Mouse (Mus musculus) limb, embryonic 15.5 days (tissue): ENCODE data around the gene Mical3. TPM values are rescaled to one million over a fixed set of nuclear protein-coding genes. Genes with fewer than 3 reads are reported as not detected.

Experiments used
- ATAC-seq: fragments of 200-750 bp; cut with Nextera tagmentation; 2 replicates; pipeline ENCODE4 v1.8.0; 2017; ENCODE audit warnings: low read depth, moderate TSS enrichment; ENCODE audit not compliant: insufficient number of reproducible peaks, low FRiP score, low TSS enrichment
- H3K27ac ChIP-seq: fragments of 300-500 bp; sonication (generic); 2 replicates; pipeline ENCODE4 v1.5.1; 2015; ENCODE audit warnings: moderate library complexity, mild to moderate bottlenecking, inconsistent platforms
- H3K27me3 ChIP-seq: fragments of 300-500 bp; sonication (generic); 2 replicates; pipeline ENCODE4 v1.6.1; 2015; ENCODE audit warnings: inconsistent platforms
- H3K36me3 ChIP-seq: fragments of 300-500 bp; sonication (generic); 2 replicates; pipeline ENCODE4 v1.6.1; 2015; ENCODE audit warnings: inconsistent platforms
- H3K4me1 ChIP-seq: fragments of 300-500 bp; sonication (generic); 2 replicates; pipeline ENCODE4 v1.6.1; 2015; ENCODE audit warnings: inconsistent platforms
- H3K4me2 ChIP-seq: fragments of 300-500 bp; sonication (generic); 2 replicates; pipeline ENCODE4 v1.6.1; 2015; ENCODE audit warnings: mild to moderate bottlenecking, inconsistent platforms
- H3K4me3 ChIP-seq: fragments of 300-500 bp; sonication (generic); 2 replicates; pipeline ENCODE4 v1.5.1; 2015; ENCODE audit warnings: mild to moderate bottlenecking, inconsistent platforms
- H3K9ac ChIP-seq: fragments of 300-500 bp; sonication (generic); 2 replicates; pipeline ENCODE4 v1.6.1; 2015; ENCODE audit warnings: inconsistent platforms
- H3K9me3 ChIP-seq: fragments of 300-500 bp; sonication (generic); 2 replicates; pipeline ENCODE4 v1.6.1; 2016; ENCODE audit warnings: inconsistent platforms
- WGBS: fragments of 180-500 bp; shearing (Covaris S2); methylation state at CpG from one replicate; pipeline ENCODE4 v1.1.7; 2015; 5-methylcytosine and 5-hydroxymethylcytosine counted together
- polyA plus RNA-seq: library from polyadenylated mRNA; unstranded; fragments of >200 nt; fragmentation: Nextera tagmentation; extraction: Ambion mirVana; gene quantifications from 2 replicates; pipeline ENCODE4 v1.2.1, GENCODE M21; 2015

The Mical3 gene
- polyA plus RNA-seq, 1 experiment from 2014 or later, result 9.7 TPM

- Histone ChIP-seq H3K36me3 (no peaks in the 10 kb centered on the region), H3K27ac (no peak overlapping the region), H3K27me3 (no peaks in the 10 kb centered on the region), H3K4me2 (no peak overlapping the region), H3K9me3 (no peaks in the 10 kb centered on the region), H3K4me3 (no peak overlapping the region), H3K9ac (no peak overlapping the region), H3K4me1 (peaks cover 19% of the 10 kb centered on the region)
- WGBS, result 83% methylated on average over 9 of the region's 9 CpGs
- ATAC-seq, result no peak
Observed at GRCm38 (mm10) chr6:121070584-121071230, 60.1 kb downstream of the Mical3 start.

DNA sequence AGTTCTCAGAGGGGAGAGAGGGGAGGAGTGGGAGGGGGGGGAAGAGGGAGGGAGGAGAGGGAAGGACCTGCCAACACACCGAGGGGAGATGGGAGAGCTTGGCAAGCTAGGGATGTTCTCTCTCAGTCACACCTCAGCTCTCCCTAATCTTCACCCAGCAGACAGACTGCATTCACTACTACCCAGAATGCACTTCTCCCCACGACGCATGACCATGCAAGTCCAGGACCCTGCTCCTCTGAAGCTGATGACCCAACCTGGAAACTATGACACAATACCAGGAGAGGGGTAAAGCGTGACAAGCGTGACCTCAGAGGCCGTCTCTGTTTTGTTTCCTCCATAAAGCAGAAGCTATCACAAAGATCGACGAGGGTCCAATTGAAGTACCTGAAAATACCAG lies 61.6 kb downstream of the Mical3 start:
- no peak for ATAC-seq
- 68% methylated on average over 8 of the region's 8 CpGs for WGBS
- H3K4me1 ChIP-seq, result peaks cover 30% of the 10 kb centered on the region

DNA sequence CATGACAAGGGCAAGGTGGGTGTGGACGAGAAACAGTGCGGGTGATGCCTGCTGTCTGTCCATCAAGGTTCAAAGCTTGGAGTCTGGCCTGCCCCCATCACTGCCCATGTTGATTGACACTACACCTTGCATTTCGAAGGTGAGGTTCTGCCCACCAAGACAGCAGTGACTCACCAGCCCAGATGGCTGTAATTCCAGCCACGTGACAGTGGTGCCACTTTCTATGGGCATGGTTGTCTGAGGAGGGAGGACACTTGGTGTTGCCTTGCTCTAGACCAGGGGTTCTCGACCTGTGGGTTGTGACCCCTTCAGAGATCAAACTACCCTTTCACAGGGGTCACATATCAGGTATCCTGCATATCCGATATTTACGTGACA lies 62.7 kb downstream of the Mical3 start:
- Histone ChIP-seq H3K4me1 (peaks cover 35% of the 10 kb centered on the region), H3K36me3 (no peaks in the 10 kb centered on the region), H3K4me3 (no peak overlapping the region), H3K4me2 (no peak overlapping the region), H3K9me3 (no peaks in the 10 kb centered on the region), H3K27me3 (no peaks in the 10 kb centered on the region), H3K27ac (no peak overlapping the region), H3K9ac (no peak overlapping the region)
- WGBS, result 79% methylated on average over 7 of the region's 7 CpGs
- ATAC-seq, result no peak

More for the DNA sequence above, 61.6 kb downstream of the Mical3 start:
- no peak overlapping the region for H3K27ac ChIP-seq
- no peak overlapping the region for H3K9ac ChIP-seq
- no peaks in the 10 kb centered on the region for H3K9me3 ChIP-seq
- no peaks in the 10 kb centered on the region for H3K36me3 ChIP-seq
- no peak overlapping the region for H3K4me2 ChIP-seq
- no peaks in the 10 kb centered on the region for H3K27me3 ChIP-seq
- no peak overlapping the region for H3K4me3 ChIP-seq

DNA sequence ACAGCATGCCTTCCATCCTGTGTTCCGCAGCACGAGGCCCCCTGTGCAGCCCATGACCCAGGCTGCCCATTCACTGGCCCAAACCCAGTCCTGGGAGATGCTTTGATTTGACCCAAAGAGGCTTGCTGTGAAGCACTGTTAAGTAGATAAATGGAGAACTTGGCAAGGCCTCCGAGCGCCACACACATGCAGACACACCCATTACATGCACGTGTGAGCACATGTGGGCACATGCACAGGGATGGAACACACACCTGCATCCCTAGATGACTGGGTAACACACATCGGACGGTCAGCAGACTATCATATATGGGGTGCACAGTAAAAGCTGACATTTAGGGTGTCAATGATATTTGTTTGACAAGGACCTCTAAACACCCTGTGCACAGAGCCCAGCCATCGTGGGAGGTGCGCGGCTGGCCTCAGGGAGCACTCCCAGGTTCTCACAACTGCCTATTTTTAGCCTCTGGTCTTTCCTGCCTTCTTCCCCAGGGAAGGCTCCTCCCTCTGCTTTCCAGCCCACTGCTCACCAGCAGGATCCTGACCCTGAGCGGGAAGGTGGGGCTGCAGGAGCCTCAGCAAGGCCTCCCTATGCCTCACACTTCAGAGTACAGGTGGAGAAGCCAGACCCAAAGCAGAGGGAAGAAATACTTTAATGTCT lies 63.2 kb downstream of the Mical3 start:
- H3K4me3 ChIP-seq, result no peak overlapping the region
- H3K36me3 ChIP-seq, result no peaks in the 10 kb centered on the region

GRCm38 (mm10) chr6:121066761-121067160 lies 64.0 kb downstream of the Mical3 start:
- no peak overlapping the region for H3K27ac ChIP-seq
- 59% methylated on average over 6 of the region's 6 CpGs for WGBS
- H3K9ac ChIP-seq, result no peak overlapping the region
- H3K4me1 ChIP-seq, result peaks cover 35% of the 10 kb centered on the region
- H3K36me3 ChIP-seq, result no peaks in the 10 kb centered on the region
- no peaks in the 10 kb centered on the region for H3K27me3 ChIP-seq
- no peak overlapping the region for H3K4me3 ChIP-seq
- H3K4me2 ChIP-seq, result no peak overlapping the region
- no peaks in the 10 kb centered on the region for H3K9me3 ChIP-seq
- no peak for ATAC-seq

More for the DNA sequence above, 63.2 kb downstream of the Mical3 start:
- Histone ChIP-seq H3K27ac (no peak overlapping the region), H3K4me1 (peaks cover 35% of the 10 kb centered on the region), H3K4me2 (no peak overlapping the region), H3K9me3 (no peaks in the 10 kb centered on the region), H3K27me3 (no peaks in the 10 kb centered on the region), H3K9ac (no peak overlapping the region)
- WGBS, result 66% methylated on average over 11 of the region's 11 CpGs
- no peak for ATAC-seq

GRCm38 (mm10) chr6:121064356-121065015 lies 66.3 kb downstream of the Mical3 start:
- H3K4me1 ChIP-seq, result peaks cover 35% of the 10 kb centered on the region

GRCm38 (mm10) chr6:121063771-121064170 lies 67.0 kb downstream of the Mical3 start:
- Histone ChIP-seq H3K4me1 (peaks cover 35% of the 10 kb centered on the region), H3K4me2 (no peak overlapping the region), H3K36me3 (no peaks in the 10 kb centered on the region), H3K27me3 (no peaks in the 10 kb centered on the region), H3K9ac (no peak overlapping the region), H3K27ac (no peak overlapping the region; the same call in 1 of the 2 replicates), H3K9me3 (no peaks in the 10 kb centered on the region), H3K4me3 (no peak overlapping the region)
- 83% methylated on average over 8 of the region's 8 CpGs for WGBS
- no peak for ATAC-seq

More at GRCm38 (mm10) chr6:121064356-121065015, 66.3 kb downstream of the Mical3 start:
- Histone ChIP-seq H3K27me3 (no peaks in the 10 kb centered on the region), H3K36me3 (no peaks in the 10 kb centered on the region), H3K27ac (peak overlapping the region; percentile 70), H3K9me3 (no peaks in the 10 kb centered on the region), H3K9ac (no peak overlapping the region), H3K4me3 (peak overlapping the region; percentile 21), H3K4me2 (peak overlapping the region; percentile 24; the same call in 1 of the 2 replicates)
- no peak for ATAC-seq
- WGBS, result 38% methylated on average over 17 of the region's 17 CpGs

DNA sequence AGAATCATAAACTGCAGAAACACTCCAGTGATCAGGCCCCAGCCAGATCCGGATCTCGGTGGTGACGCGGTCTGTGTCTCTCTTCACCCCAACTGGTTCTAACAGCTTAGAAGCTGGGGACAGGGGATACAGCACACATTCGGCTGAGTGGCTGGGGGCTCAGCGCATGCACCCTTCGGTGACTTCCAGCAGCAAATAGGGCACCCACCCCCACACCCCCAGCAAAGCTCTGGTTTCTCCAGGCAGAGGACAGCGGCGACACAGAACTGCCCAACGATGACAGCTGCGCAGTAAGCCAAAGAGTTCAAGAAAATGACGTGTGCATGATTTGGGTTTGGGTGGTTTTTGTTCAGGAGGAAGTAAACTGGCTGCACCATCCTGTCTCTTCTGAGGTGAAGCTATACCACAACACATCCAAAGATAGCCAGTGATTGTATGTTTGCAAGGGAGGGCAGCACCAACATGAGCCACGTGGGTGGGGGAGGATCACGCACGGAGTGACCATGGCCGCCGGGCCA lies 67.8 kb downstream of the Mical3 start:
- no peaks in the 10 kb centered on the region for H3K36me3 ChIP-seq
- H3K27me3 ChIP-seq, result no peaks in the 10 kb centered on the region
- no peak overlapping the region for H3K4me2 ChIP-seq
- H3K4me1 ChIP-seq, result peaks cover 27% of the 10 kb centered on the region
- ATAC-seq, result no peak
- WGBS, result 91% methylated on average over 17 of the region's 17 CpGs
- H3K9ac ChIP-seq, result no peak overlapping the region
- H3K9me3 ChIP-seq, result no peaks in the 10 kb centered on the region
- H3K4me3 ChIP-seq, result no peak overlapping the region
- H3K27ac ChIP-seq, result no peak overlapping the region

GRCm38 (mm10) chr6:121058039-121058438 lies 72.8 kb downstream of the Mical3 start:
- no peak overlapping the region for H3K4me2 ChIP-seq
- H3K27me3 ChIP-seq, result no peaks in the 10 kb centered on the region
- peaks cover 21% of the 10 kb centered on the region for H3K4me1 ChIP-seq
- no peak overlapping the region for H3K9ac ChIP-seq
- H3K9me3 ChIP-seq, result no peaks in the 10 kb centered on the region
- H3K27ac ChIP-seq, result no peak overlapping the region
- no peak overlapping the region for H3K4me3 ChIP-seq
- 81% methylated on average over 2 of the region's 2 CpGs for WGBS
- ATAC-seq, result no peak
- no peaks in the 10 kb centered on the region for H3K36me3 ChIP-seq

- 56% methylated on average over 22 of the region's 22 CpGs for WGBS
- ATAC-seq, result no peak
- Histone ChIP-seq H3K27ac (no peak overlapping the region), H3K9ac (no peak overlapping the region), H3K4me2 (no peak overlapping the region), H3K36me3 (no peaks in the 10 kb centered on the region), H3K27me3 (no peaks in the 10 kb centered on the region), H3K4me1 (peaks cover 21% of the 10 kb centered on the region), H3K9me3 (no peaks in the 10 kb centered on the region), H3K4me3 (no peak overlapping the region)
Observed at GRCm38 (mm10) chr6:121057181-121057956, 73.4 kb downstream of the Mical3 start.

DNA sequence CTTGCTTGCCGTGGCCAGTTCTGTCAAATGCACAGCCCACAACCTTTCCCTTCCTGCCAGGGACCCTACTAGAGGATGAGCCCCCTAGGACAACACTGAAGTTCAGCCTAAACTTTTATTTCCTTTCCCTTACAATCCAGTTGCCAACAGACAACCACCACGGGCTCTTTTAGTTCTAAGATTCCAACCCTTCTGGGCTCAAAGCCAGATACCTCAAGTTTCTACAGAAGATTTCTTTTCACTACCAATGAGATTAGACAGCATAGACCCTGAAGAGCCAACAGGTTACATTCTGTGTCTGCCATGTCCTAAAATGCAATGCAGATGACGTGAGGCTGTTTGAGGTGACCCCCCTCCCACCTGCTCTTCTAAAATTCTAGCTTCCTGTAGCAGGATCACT lies 75.3 kb downstream of the Mical3 start:
- no peaks in the 10 kb centered on the region for H3K9me3 ChIP-seq
- H3K27ac ChIP-seq, result 0 out of 2 replicates have a peak overlapping the region, but pooled peaks have one; percentile 11
- H3K36me3 ChIP-seq, result no peaks in the 10 kb centered on the region
- peaks cover 21% of the 10 kb centered on the region for H3K4me1 ChIP-seq
- ATAC-seq, result no peak
- no peak overlapping the region for H3K4me2 ChIP-seq
- no peaks in the 10 kb centered on the region for H3K27me3 ChIP-seq
- H3K9ac ChIP-seq, result no peak overlapping the region
- no peak overlapping the region for H3K4me3 ChIP-seq
- 26% methylated on average over 3 of the region's 3 CpGs for WGBS
